Mouse (Mus musculus) myocyte (in vitro differentiated cells): Measurements from ENCODE around the gene Gm5916. TPM values are rescaled to one million over a fixed set of nuclear protein-coding genes. Genes with fewer than 3 reads are reported as not detected.

Experiments
- H3K27me3 ChIP-seq: one replicate; pipeline ENCODE4 v1.6.1; 2011; ENCODE audit not compliant: control insufficient read depth, insufficient read depth, insufficient read length
- H3K36me3 ChIP-seq: one replicate; pipeline ENCODE4 v1.6.1; 2011; ENCODE audit not compliant: control insufficient read depth, insufficient read depth
- H3K4me2 ChIP-seq: one replicate; pipeline ENCODE4 v1.6.1; 2011; ENCODE audit warnings: low read depth, control low read depth
- H3K4me3 ChIP-seq: one replicate; pipeline ENCODE4 v1.5.1; 2011; ENCODE audit warnings: mild to moderate bottlenecking, control low read depth, moderate library complexity
- H3K79me2 ChIP-seq: one replicate; pipeline ENCODE4 v1.6.1; 2011; ENCODE audit not compliant: control insufficient read depth, insufficient read depth
- H3ac ChIP-seq: one replicate; pipeline ENCODE4 v1.6.1; 2011; ENCODE audit not compliant: control insufficient read depth, insufficient read length
- CEBPB ChIP-seq: IDR thresholded peaks from 2 replicates; pipeline ENCODE4 v1.6.1; 2011; ENCODE audit warnings: mild to moderate bottlenecking, moderate library complexity; ENCODE audit not compliant: poor library complexity, insufficient read depth, severe bottlenecking
- E2F4 ChIP-seq: IDR thresholded peaks from one replicate; pipeline ENCODE4 v1.6.1; 2011; ENCODE audit warnings: mild to moderate bottlenecking, control low read depth, moderate library complexity; ENCODE audit not compliant: insufficient read depth
- MAX ChIP-seq: IDR thresholded peaks from one replicate; pipeline ENCODE4 v1.6.1; 2011; ENCODE audit warnings: low read depth, mild to moderate bottlenecking, control low read depth
- MYOD1 ChIP-seq, 3 experiments: IDR thresholded peaks; one replicate each; pipeline ENCODE4 v1.6.1; 2011; ENCODE audit warnings: control low read depth in 2 of 3, low read depth in 2 of 3, mild to moderate bottlenecking in 2 of 3, moderate library complexity in 1 of 3; ENCODE audit not compliant: insufficient read length in 2 of 3, control insufficient read depth in 1 of 3
- MYOG ChIP-seq, 3 experiments: IDR thresholded peaks; one replicate each; pipeline ENCODE4 v1.6.1; 2011; ENCODE audit warnings: control low read depth in 2 of 3, low read depth in 2 of 3, mild to moderate bottlenecking in 2 of 3; ENCODE audit not compliant: insufficient read length in 2 of 3, control insufficient read depth in 1 of 3, insufficient read depth in 1 of 3
- POLR2A ChIP-seq: IDR thresholded peaks from one replicate; pipeline ENCODE4 v1.6.1; 2011; ENCODE audit warnings: low read depth, mild to moderate bottlenecking, control low read depth, moderate library complexity; ENCODE audit not compliant: insufficient read length
- POLR2AphosphoS2 ChIP-seq: IDR thresholded peaks from one replicate; pipeline ENCODE4 v1.6.1; 2011; ENCODE audit warnings: low read depth, control low read depth; ENCODE audit not compliant: insufficient read length
- REST ChIP-seq: IDR thresholded peaks from one replicate; pipeline ENCODE4 v1.6.1; 2011; ENCODE audit warnings: mild to moderate bottlenecking, control low read depth, moderate library complexity; ENCODE audit not compliant: insufficient read depth, insufficient read length
- SRF ChIP-seq: IDR thresholded peaks from one replicate; pipeline ENCODE4 v1.6.1; 2011; ENCODE audit warnings: low read depth; ENCODE audit not compliant: control insufficient read depth, insufficient read length
- TCF12 ChIP-seq: IDR thresholded peaks from one replicate; pipeline ENCODE4 v1.6.1; 2011; ENCODE audit warnings: mild to moderate bottlenecking, control low read depth; ENCODE audit not compliant: poor library complexity, insufficient read depth, severe bottlenecking
- TCF3 ChIP-seq: IDR thresholded peaks from one replicate; pipeline ENCODE4 v1.6.1; 2011; ENCODE audit warnings: low read depth, control low read depth; ENCODE audit not compliant: insufficient read length
- USF1 ChIP-seq: IDR thresholded peaks from one replicate; pipeline ENCODE4 v1.6.1; 2011; ENCODE audit warnings: low read depth, mild to moderate bottlenecking, control low read depth, moderate library complexity
- polyA plus RNA-seq: library from polyadenylated mRNA; unstranded; fragments of >200 nt; fragmentation: generic; extraction: Trizol; gene quantifications from one replicate; pipeline ENCODE4 v1.2.1, GENCODE M21; 2012; ENCODE audit warnings: missing spikeins

Gene Gm5916
- not detected for polyA plus RNA-seq

GRCm38 (mm10) chr9:36128679-36129078, at the start of gene Gm5916:
TSS of gene Gm5916 (minus strand) at chr9:36128779.
- TF ChIP-seq E2F4: no peak
- no peak for TF ChIP-seq REST
- TF ChIP-seq CEBPB: no peak
- TF ChIP-seq USF1: no peak
- no peak for TF ChIP-seq MYOG (IDR thresholded peaks at IDR 0.05; ENCODE audit: control insufficient read depth in 1 of 3, insufficient read depth in 1 of 3, insufficient read length in 2 of 3, low read depth in 2 of 3)
- TF ChIP-seq MAX: no peak
- no peak for TF ChIP-seq MYOD1 (IDR thresholded peaks at IDR 0.05; ENCODE audit: control insufficient read depth in 1 of 3, insufficient read length in 2 of 3, low read depth in 2 of 3)
- no peak for TF ChIP-seq POLR2AphosphoS2
- no peak for TF ChIP-seq TCF3
- TF ChIP-seq SRF: no peak
- TF ChIP-seq POLR2A: no peak
- no peak for TF ChIP-seq TCF12
- Histone ChIP-seq H3K4me2 (no peak within 1 kb of the TSS), H3ac (no peak within 1 kb of the TSS), H3K4me3 (no peak within 1 kb of the TSS), H3K27me3 (no peaks in the 10 kb centered on the region), H3K79me2 (no peaks in the 10 kb centered on the region), H3K36me3 (no peaks in the 10 kb centered on the region)

Other genes starting within 250 kb of the Gm5916 start
- gene 9230113P08Rik, start 220.4 kb downstream of the Gm5916 start, polyA plus RNA-seq: not detected